In the genomic region with DNA sequence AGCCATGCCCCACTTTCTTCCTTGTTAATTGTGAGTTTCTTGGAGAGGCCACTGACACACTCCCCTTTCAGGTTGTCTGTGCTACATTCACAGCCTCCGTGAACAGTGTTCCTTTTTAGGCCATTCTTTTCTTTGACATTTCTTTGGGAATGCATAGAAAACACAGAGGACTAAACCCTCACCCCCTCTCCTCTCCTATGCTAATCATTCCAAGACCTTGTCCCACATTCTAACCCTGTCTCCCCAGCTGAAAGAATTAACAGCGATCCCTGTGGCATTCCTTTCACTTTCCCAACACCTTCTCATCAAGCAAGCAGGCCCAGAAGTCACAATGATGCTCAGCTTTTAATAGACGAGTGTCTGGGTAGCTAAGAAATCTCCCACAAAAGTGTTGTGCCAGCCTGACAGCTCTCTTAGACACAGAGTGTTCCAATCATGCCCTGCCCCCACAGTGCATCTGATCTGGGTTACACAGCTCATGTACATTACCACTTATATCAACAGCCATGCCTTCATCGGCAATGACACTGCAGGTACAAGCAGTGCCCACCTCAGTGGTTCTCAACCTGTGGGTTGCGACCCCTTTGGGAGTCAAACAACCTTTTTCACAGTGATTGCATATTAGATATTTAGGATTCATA, we compare ENCODE assay signal across 20 mouse cellular contexts. TPM values are rescaled to one million over a fixed set of nuclear protein-coding genes. Genes with fewer than 3 reads are reported as not detected.
DNase-seq lines count a peak whose midpoint lies in the region; ATAC-seq and TF ChIP-seq lines count a peak whose summit lies in the region.
"Had no signal": no experiment of that assay in that cellular context is flagged by ENCODE, and none has a peak within 500 bp of the region (broad histone marks: within the 10 kb centered on the region; RNA-seq: fewer than 3 reads in every experiment).

No protein-coding gene starts in this region.

- 0 out of 2 replicates have a peak overlapping the region, but pooled peaks have one; percentile 15 for H3K27ac ChIP-seq in left cerebral cortex, adult 2 months
- H3K27ac ChIP-seq in midbrain, embryonic 14.5 days (replicated peaks; ENCODE audit: low read depth, low read length) = no peak overlapping the region
- H3K27ac ChIP-seq: heart, adult 2 months; hindbrain, postnatal 0 days; intestine, embryonic 15.5 days; limb, embryonic 13.5 days; lung, embryonic 15.5 days; neural tube, embryonic 13.5 days had no signal

- peak; percentile 39 for ATAC-seq in frontal cortex, adult (ENCODE audit: low TSS enrichment)
- 0 out of 2 replicates have a peak, but pooled peaks have one; percentile 8 for ATAC-seq in midbrain, embryonic 14.5 days (ENCODE audit: low FRiP score, low TSS enrichment)
- ATAC-seq: hindbrain, postnatal 0 days; intestine, embryonic 15.5 days had no signal

- no peaks in the 10 kb centered on the region for H3K27me3 ChIP-seq in midbrain, embryonic 14.5 days (ENCODE audit: control insufficient read depth, insufficient read depth, low read length)
- H3K27me3 ChIP-seq: heart, embryonic 12.5 days; intestine, embryonic 15.5 days; limb, embryonic 13.5 days; lung, embryonic 15.5 days; neural tube, embryonic 13.5 days had no signal

- no peak for DNase-seq in frontal cortex, postnatal 10 days (ENCODE audit: low spot score in 2 of 2)
- no peak for DNase-seq in left cerebral cortex, adult 2 months (ENCODE audit: extremely low spot score in 1 of 2, low spot score in 2 of 2)
- DNase-seq in left cerebral cortex, adult 18-20 months (ENCODE audit: low spot score in 2 of 2) = no peak
- DNase-seq in brain, embryonic 14.5 days (ENCODE audit: low read depth) = peak; percentile 53
- DNase-seq in midbrain, embryonic 14.5 days = peak; percentile 26
- DNase-seq: B cell, adult 2 months; heart, adult 2 months; heart, postnatal 4 days; thymus, postnatal 4 days had no signal

- no peak overlapping the region for H3K9ac ChIP-seq in midbrain, embryonic 14.5 days (replicated peaks; ENCODE audit: low read length)
- H3K9ac ChIP-seq: heart, embryonic 12.5 days; intestine, embryonic 15.5 days; limb, embryonic 13.5 days; lung, embryonic 15.5 days; neural tube, embryonic 13.5 days had no signal

- 35% methylated on average over 5 of the region's 5 CpGs for WGBS in midbrain, embryonic 14.5 days

- intact Hi-C loops in left cerebral cortex, adult 2 months (cut with DNase I) = no loop called here

- no peaks in the 10 kb centered on the region for H3K36me3 ChIP-seq in midbrain, embryonic 14.5 days (ENCODE audit: control insufficient read depth, insufficient read depth, low read length)
- H3K36me3 ChIP-seq: heart, embryonic 12.5 days; intestine, embryonic 15.5 days; limb, embryonic 13.5 days; lung, embryonic 15.5 days; neural tube, embryonic 13.5 days had no signal

- TF ChIP-seq CTCF in left cerebral cortex, adult 2 months (IDR thresholded peaks at IDR 0.05) = no peak
- TF ChIP-seq CTCF in brain, embryonic 14.5 days (IDR thresholded peaks at IDR 0.05; ENCODE audit: borderline replicate concordance, extremely low read depth, insufficient read depth, insufficient read length) = no peak

- H3K4me3 ChIP-seq in left cerebral cortex, adult 2 months = no peak overlapping the region
- no peak overlapping the region for H3K4me3 ChIP-seq in midbrain, embryonic 14.5 days (replicated peaks; ENCODE audit: low read depth, low read length)
- H3K4me3 ChIP-seq: heart, adult 2 months; heart, embryonic 12.5 days; intestine, embryonic 15.5 days; limb, embryonic 13.5 days; lung, embryonic 15.5 days; neural tube, embryonic 13.5 days had no signal

- H3K4me2 ChIP-seq in midbrain, embryonic 14.5 days (ENCODE audit: low read length) = no peak overlapping the region
- H3K4me2 ChIP-seq: heart, embryonic 12.5 days; intestine, embryonic 15.5 days; limb, embryonic 13.5 days; liver, embryonic 11.5 days; lung, embryonic 15.5 days; neural tube, embryonic 13.5 days had no signal

- H3K4me1 ChIP-seq in midbrain, embryonic 14.5 days (ENCODE audit: control insufficient read depth, insufficient read depth, low read length) = 0 out of 2 replicates have a peak, but pooled peaks cover 5% of the 10 kb centered on the region
- H3K4me1 ChIP-seq: intestine, embryonic 15.5 days; limb, embryonic 13.5 days; lung, embryonic 15.5 days had no signal

- no peak for TF ChIP-seq POLR2A in brain, embryonic 14.5 days (IDR thresholded peaks at IDR 0.05; ENCODE audit: borderline replicate concordance, extremely low read depth, insufficient read depth, insufficient read length, poor library complexity, severe bottlenecking)

- no peaks in the 10 kb centered on the region for H3K9me3 ChIP-seq in midbrain, embryonic 14.5 days (ENCODE audit: control insufficient read depth, low read length)
- H3K9me3 ChIP-seq: intestine, embryonic 15.5 days; lung, embryonic 15.5 days; neural tube, embryonic 13.5 days had no signal

RNA-seq across cellular contexts. Expression of gene Frrs1l, which starts 59.2 kb away (rescaled TPM):
- 100 to 1,000 TPM; 204 to 212 TPM for total RNA-seq in left cerebral cortex, adult 2 months (2021)
- total RNA-seq in left cerebral cortex, adult 18-20 months (2021) = 100 to 1,000 TPM; 209 to 220 TPM
- 9.6 and 15.1 TPM in 2 replicates for polyA plus RNA-seq in brain, embryonic 14.5 days (2012; rRNA removed)
- polyA plus RNA-seq in midbrain, embryonic 14.5 days (2014; fragmentation: Nextera tagmentation; extraction: Ambion mirVana) = 21.3 and 24.3 TPM in 2 replicates
- total RNA-seq: megakaryocyte progenitor cell, adult 5-6 weeks had no signal
- polyA plus RNA-seq: heart, postnatal 0 days; thymus, postnatal 0 days had no signal

Comparison
In these comparisons a context has a peak if more than half of its experiments do, and no peak if none do; other contexts are left out.
1. DNase-seq: peak in brain, embryonic 14.5 days (single experiment) and midbrain, embryonic 14.5 days (single experiment); none in frontal cortex, postnatal 10 days (0 of 2), left cerebral cortex, adult 2 months (0 of 2) and left cerebral cortex, adult 18-20 months (0 of 2).